Mouse (Mus musculus) hindbrain, postnatal 0 days (tissue): ENCODE data around the gene Rcn1. TPM values are rescaled to one million over a fixed set of nuclear protein-coding genes. Genes with fewer than 3 reads are reported as not detected.
A peak's percentile ranks its signal among the peaks of the same experiment; 100 is the strongest.

Experiments used
- ATAC-seq: fragments of 200-750 bp; cut with Nextera tagmentation; 2 replicates; pipeline ENCODE4 v1.8.0; 2017; ENCODE audit warnings: mild to moderate bottlenecking, moderate TSS enrichment, moderate library complexity
- DNase-seq: peaks from one replicate; pipeline ENCODE4 v3.0.0-alpha.2; 2015; ENCODE audit warnings: low spot score
- H3K27ac ChIP-seq: fragments of 300-500 bp; sonication (generic); 2 replicates; pipeline ENCODE4 v1.5.1; 2014; ENCODE audit warnings: mild to moderate bottlenecking
- H3K27me3 ChIP-seq: fragments of 300-500 bp; sonication (generic); 2 replicates; pipeline ENCODE4 v1.6.1; 2014; ENCODE audit warnings: low read length, mixed read lengths; ENCODE audit not compliant: insufficient read depth
- H3K36me3 ChIP-seq: fragments of 300-500 bp; sonication (generic); 2 replicates; pipeline ENCODE4 v1.6.1; 2014; ENCODE audit warnings: low read length, mixed read lengths; ENCODE audit not compliant: insufficient read depth
- H3K4me1 ChIP-seq: fragments of 300-500 bp; sonication (generic); 2 replicates; pipeline ENCODE4 v1.6.1; 2014; ENCODE audit warnings: antibody characterized with exemption, low read length, mixed read lengths; ENCODE audit not compliant: insufficient read depth
- H3K4me2 ChIP-seq: fragments of 300-500 bp; sonication (generic); 2 replicates; pipeline ENCODE4 v1.6.1; 2014; ENCODE audit warnings: low read depth, mild to moderate bottlenecking, low read length, moderate library complexity, mixed read lengths
- H3K4me3 ChIP-seq: fragments of 300-500 bp; sonication (generic); 2 replicates; pipeline ENCODE4 v1.5.1; 2014; ENCODE audit warnings: low read length
- H3K9ac ChIP-seq: fragments of 300-500 bp; sonication (generic); replicated peaks from 2 replicates; pipeline ENCODE4 v1.6.1; 2014; ENCODE audit warnings: mild to moderate bottlenecking, low read length, moderate library complexity, mixed read lengths
- H3K9me3 ChIP-seq: fragments of 300-500 bp; sonication (generic); 2 replicates; pipeline ENCODE4 v1.6.1; 2016; ENCODE audit warnings: low read length, mixed read lengths
- CTCF ChIP-seq: IDR thresholded peaks from 2 replicates; pipeline ENCODE4 v1.5.1; 2016; ENCODE audit warnings: antibody characterized with exemption, control low read depth, low read depth
- WGBS: fragments of 180-500 bp; shearing (Covaris S2); extraction: QIAGEN DNeasy Blood & Tissue Kit; methylation state at CpG from one replicate; pipeline ENCODE4 v1.1.7; 2014; 5-methylcytosine and 5-hydroxymethylcytosine counted together
- polyA plus RNA-seq: library from polyadenylated mRNA; unstranded; fragments of >200 nt; fragmentation: Nextera tagmentation; extraction: Ambion mirVana; gene quantifications from 2 replicates; pipeline ENCODE4 v1.2.1, GENCODE M21; 2015
- total RNA-seq: library from RNA; depleted of rRNA; stranded (reverse); fragments of >200 nt; gene quantifications from 2 replicates; pipeline ENCODE4 v1.2.3, GENCODE M21; 2014

Rcn1 gene
- total and polyA plus RNA-seq, 2 experiments from 2014 or later = 32.5 to 61.2 TPM

- no peaks in the 10 kb centered on the region for H3K9me3 ChIP-seq
- DNase-seq (no peak), ATAC-seq (no peak)
- WGBS = 76% methylated on average over 4 of the region's 4 CpGs
- H3K4me2 ChIP-seq = no peak overlapping the region
- no peak overlapping the region for H3K4me3 ChIP-seq
- H3K4me1 ChIP-seq = no peaks in the 10 kb centered on the region
- TF ChIP-seq CTCF = no peak
- H3K27ac ChIP-seq = no peak overlapping the region
- no peaks in the 10 kb centered on the region for H3K27me3 ChIP-seq
- no peaks in the 10 kb centered on the region for H3K36me3 ChIP-seq
- H3K9ac ChIP-seq = no peak overlapping the region
Observed at GRCm38 (mm10) chr2:105375705-105376104, 23.4 kb downstream of the Rcn1 start.

GRCm38 (mm10) chr2:105375261-105375660 is 23.9 kb downstream of the Rcn1 start:
- Histone ChIP-seq H3K36me3 (no peaks in the 10 kb centered on the region), H3K4me1 (no peaks in the 10 kb centered on the region), H3K27ac (no peak overlapping the region), H3K9me3 (no peaks in the 10 kb centered on the region), H3K4me3 (no peak overlapping the region), H3K4me2 (no peak overlapping the region), H3K27me3 (no peaks in the 10 kb centered on the region), H3K9ac (no peak overlapping the region)
- 95% methylated on average over 7 of the region's 7 CpGs for WGBS
- no peak for ATAC-seq
- no peak for DNase-seq
- no peak for TF ChIP-seq CTCF

- DNase-seq = no peak
- no peak overlapping the region for H3K27ac ChIP-seq
Observed at GRCm38 (mm10) chr2:105373658-105374057, 25.5 kb downstream of the Rcn1 start.

GRCm38 (mm10) chr2:105372727-105373126 is 26.4 kb downstream of the Rcn1 start:
- no peaks in the 10 kb centered on the region for H3K4me1 ChIP-seq
- TF ChIP-seq CTCF = no peak
- ATAC-seq (0 out of 2 replicates have a peak, but pooled peaks have one; percentile 43), DNase-seq (no peak)
- H3K9me3 ChIP-seq = no peaks in the 10 kb centered on the region
- H3K36me3 ChIP-seq = no peaks in the 10 kb centered on the region
- H3K27me3 ChIP-seq = no peaks in the 10 kb centered on the region
- H3K27ac ChIP-seq = no peak overlapping the region
- WGBS = 87% methylated on average over 5 of the region's 5 CpGs
- H3K4me3 ChIP-seq = no peak overlapping the region
- H3K9ac ChIP-seq = no peak overlapping the region
- no peak overlapping the region for H3K4me2 ChIP-seq

More at GRCm38 (mm10) chr2:105373658-105374057, 25.5 kb downstream of the Rcn1 start:
- no peak for TF ChIP-seq CTCF
- no peak for ATAC-seq
- H3K4me3 ChIP-seq = no peak overlapping the region
- H3K27me3 ChIP-seq = no peaks in the 10 kb centered on the region
- H3K36me3 ChIP-seq = no peaks in the 10 kb centered on the region
- no peaks in the 10 kb centered on the region for H3K9me3 ChIP-seq
- no peaks in the 10 kb centered on the region for H3K4me1 ChIP-seq
- H3K9ac ChIP-seq = no peak overlapping the region
- no peak overlapping the region for H3K4me2 ChIP-seq
- 92% methylated on average over 11 of the region's 11 CpGs for WGBS

- Histone ChIP-seq H3K9me3 (no peaks in the 10 kb centered on the region), H3K9ac (no peak overlapping the region), H3K4me3 (no peak overlapping the region), H3K36me3 (no peaks in the 10 kb centered on the region), H3K4me1 (no peaks in the 10 kb centered on the region), H3K27me3 (no peaks in the 10 kb centered on the region), H3K27ac (no peak overlapping the region), H3K4me2 (no peak overlapping the region)
- DNase-seq (no peak), ATAC-seq (no peak)
- WGBS = 90% methylated on average over 6 of the region's 6 CpGs
- no peak for TF ChIP-seq CTCF
Observed at GRCm38 (mm10) chr2:105372156-105372555, 27.0 kb downstream of the Rcn1 start.

GRCm38 (mm10) chr2:105370698-105371097 is 28.4 kb downstream of the Rcn1 start:
- Histone ChIP-seq H3K9ac (no peak overlapping the region), H3K9me3 (no peaks in the 10 kb centered on the region), H3K4me2 (peak overlapping the region; percentile 46), H3K36me3 (no peaks in the 10 kb centered on the region), H3K27me3 (no peaks in the 10 kb centered on the region), H3K4me1 (no peaks in the 10 kb centered on the region), H3K4me3 (peak overlapping the region; percentile 14; the same call in 1 of the 2 replicates), H3K27ac (0 out of 2 replicates have a peak overlapping the region, but pooled peaks have one; percentile 8)
- DNase-seq (peak; percentile 10), ATAC-seq (peak; percentile 68)
- no peak for TF ChIP-seq CTCF
- WGBS = 25% methylated on average over 14 of the region's 14 CpGs

- WGBS = 11% methylated on average over 10 of the region's 10 CpGs
- DNase-seq = no peak
- ATAC-seq = no peak
Observed at GRCm38 (mm10) chr2:105370240-105370639, 28.9 kb downstream of the Rcn1 start.

More at GRCm38 (mm10) chr2:105370240-105370639, 28.9 kb downstream of the Rcn1 start:
- H3K4me3 ChIP-seq = peak overlapping the region; percentile 14; the same call in 1 of the 2 replicates
- no peak overlapping the region for H3K27ac ChIP-seq
- H3K4me1 ChIP-seq = no peaks in the 10 kb centered on the region
- H3K36me3 ChIP-seq = no peaks in the 10 kb centered on the region
- no peaks in the 10 kb centered on the region for H3K27me3 ChIP-seq
- no peaks in the 10 kb centered on the region for H3K9me3 ChIP-seq
- TF ChIP-seq CTCF = no peak
- peak overlapping the region; percentile 46 for H3K4me2 ChIP-seq
- 0 out of 2 replicates have a peak overlapping the region, but pooled peaks have one; percentile 30 for H3K9ac ChIP-seq
